Mouse (Mus musculus) stomach, postnatal 0 days (tissue): ENCODE measurements around the gene Zfp626. TPM values are rescaled to one million over a fixed set of nuclear protein-coding genes. Genes with fewer than 3 reads are reported as not detected.
A peak's percentile ranks its signal among the peaks of the same experiment; 100 is the strongest.
"Not testable (repeated sequence)": the region's sequence is repeated elsewhere in the genome, so short reads cannot be mapped to it uniquely, and the experiment has no call there.

Source experiments
- ATAC-seq: fragments of 200-750 bp; cut with Nextera tagmentation; 2 replicates; pipeline ENCODE4 v1.8.0; 2017; ENCODE audit not compliant: low FRiP score, low TSS enrichment
- DNase-seq: peaks from one replicate; pipeline ENCODE4 v3.0.0-alpha.2; 2016; ENCODE audit warnings: low spot score
- H3K27ac ChIP-seq: fragments of 300-500 bp; sonication (generic); replicated peaks from 2 replicates; pipeline ENCODE4 v1.5.1; 2014; ENCODE audit warnings: mild to moderate bottlenecking, control low read depth
- H3K27me3 ChIP-seq: fragments of 300-500 bp; sonication (generic); 2 replicates; pipeline ENCODE4 v1.6.1; 2014; ENCODE audit warnings: low read length; ENCODE audit not compliant: control insufficient read depth, insufficient read depth
- H3K36me3 ChIP-seq: fragments of 300-500 bp; sonication (generic); 2 replicates; pipeline ENCODE4 v1.6.1; 2014; ENCODE audit warnings: low read length, mixed read lengths; ENCODE audit not compliant: control insufficient read depth, insufficient read depth
- H3K4me1 ChIP-seq: fragments of 300-500 bp; sonication (generic); replicated peaks from 2 replicates; pipeline ENCODE4 v1.6.1; 2014; ENCODE audit warnings: antibody characterized with exemption; ENCODE audit not compliant: control insufficient read depth, insufficient read depth
- H3K4me2 ChIP-seq: fragments of 300-500 bp; sonication (generic); replicated peaks from 2 replicates; pipeline ENCODE4 v1.6.1; 2014; ENCODE audit warnings: low read depth, mild to moderate bottlenecking, control low read depth, moderate library complexity
- H3K4me3 ChIP-seq: fragments of 300-500 bp; sonication (generic); 2 replicates; pipeline ENCODE4 v1.5.1; 2014; ENCODE audit warnings: low read depth, low read length, control low read depth
- H3K9ac ChIP-seq: fragments of 300-500 bp; sonication (generic); 2 replicates; pipeline ENCODE4 v1.6.1; 2014; ENCODE audit warnings: mild to moderate bottlenecking, low read length, control low read depth, mixed read lengths
- H3K9me3 ChIP-seq: fragments of 300-500 bp; sonication (generic); 2 replicates; pipeline ENCODE4 v1.6.1; 2016; ENCODE audit warnings: low read length; ENCODE audit not compliant: control insufficient read depth
- CTCF ChIP-seq: IDR thresholded peaks from 2 replicates; pipeline ENCODE4 v1.5.1; 2016; ENCODE audit warnings: antibody characterized with exemption, low read depth, mild to moderate bottlenecking, moderate library complexity
- EP300 ChIP-seq: optimal IDR thresholded peaks from 2 replicates; pipeline ENCODE3; 2016; ENCODE audit warnings: antibody characterized with exemption
- WGBS: fragments of 180-500 bp; shearing (Covaris S2); extraction: QIAGEN DNeasy Blood & Tissue Kit; methylation state at CpG from one replicate; pipeline ENCODE4 v1.1.7; 2014; 5-methylcytosine and 5-hydroxymethylcytosine counted together
- polyA plus RNA-seq: library from polyadenylated mRNA; unstranded; fragments of >200 nt; fragmentation: Nextera tagmentation; extraction: Ambion mirVana; gene quantifications from 2 replicates; pipeline ENCODE4 v1.2.1, GENCODE M21; 2015

Zfp626 gene
- polyA plus RNA-seq: 1.3 and 1.6 TPM in 2 replicates

DNA sequence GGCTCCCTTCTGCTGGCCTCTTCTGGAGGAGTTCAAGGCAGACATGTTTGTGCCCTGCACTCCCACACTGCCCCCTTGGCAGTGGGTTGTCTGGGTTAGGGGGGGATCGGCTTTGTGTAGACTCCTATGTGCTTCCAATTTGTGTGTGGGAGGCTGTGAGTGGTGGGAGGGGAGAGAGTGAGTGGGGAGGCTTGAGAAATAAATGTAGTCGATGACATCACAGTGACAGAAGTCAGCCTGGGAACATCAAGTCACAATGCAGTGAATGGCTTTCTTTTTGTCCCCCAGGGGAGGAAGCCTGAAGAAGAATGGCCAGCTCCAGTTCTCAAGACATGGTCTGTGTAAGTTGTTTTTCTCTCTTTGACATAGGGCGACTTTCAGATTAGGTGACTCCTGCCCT lies at the start of gene Zfp626:
Zfp626 (plus strand) TSS at position 301 of the 400 bp plus-strand sequence.
- H3K36me3 ChIP-seq, DNase-seq, H3K9me3 ChIP-seq, H3K27me3 ChIP-seq, H3K4me3 ChIP-seq, H3K9ac ChIP-seq, H3K27ac ChIP-seq, ATAC-seq, H3K4me2 ChIP-seq, H3K4me1 ChIP-seq: not testable (repeated sequence)
- WGBS: 92% methylated on average over 3 of the region's 3 CpGs

DNA sequence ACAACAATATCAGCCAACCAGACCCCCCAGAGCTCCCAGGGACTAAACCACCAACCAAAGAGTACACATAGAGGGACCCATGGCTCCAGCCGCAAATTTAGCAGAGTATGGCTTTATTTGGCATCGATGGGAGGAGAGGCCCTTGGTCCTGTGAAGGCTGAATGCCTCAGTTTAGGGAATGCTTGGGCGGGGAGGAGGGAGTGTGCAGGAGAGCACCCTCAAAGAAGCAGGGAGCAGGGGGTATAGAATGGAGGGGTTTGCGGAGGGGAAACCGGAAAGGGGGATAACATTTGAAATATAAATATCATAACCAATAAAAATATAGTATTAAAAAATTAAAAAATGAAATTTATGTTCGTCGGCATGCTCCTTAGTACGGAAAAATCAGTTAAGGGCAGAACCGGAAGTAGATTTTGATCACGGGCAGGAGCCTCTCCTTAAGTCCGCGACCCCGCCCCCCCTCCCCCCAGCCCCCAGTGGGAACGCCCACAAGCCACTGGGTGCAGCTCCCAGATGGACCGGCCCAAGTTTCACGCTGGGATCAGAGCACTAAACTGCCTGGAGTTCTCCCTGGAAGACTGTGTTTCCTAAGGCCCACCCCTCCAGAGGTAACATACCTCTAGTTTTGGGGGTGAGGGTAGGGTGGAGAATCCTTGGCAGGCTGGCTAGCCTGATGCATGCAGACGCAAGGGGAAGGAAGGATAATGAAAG lies 41.7 kb upstream of the Zfp626 start:
- TF ChIP-seq EP300 (no peak), CTCF (no peak)
- H3K4me3 ChIP-seq: peak overlapping the region; percentile 29
- no peaks in the 10 kb centered on the region for H3K27me3 ChIP-seq
- H3K36me3 ChIP-seq: no peaks in the 10 kb centered on the region
- H3K4me1 ChIP-seq: no peaks in the 10 kb centered on the region
- ATAC-seq: peak; percentile 53; the same call in 1 of the 2 replicates
- DNase-seq: peak; percentile 19
- peak overlapping the region; percentile 52 for H3K4me2 ChIP-seq
- no peaks in the 10 kb centered on the region for H3K9me3 ChIP-seq
- peak overlapping the region; percentile 53; the same call in 1 of the 2 replicates for H3K9ac ChIP-seq
- WGBS: 7% methylated on average over 17 of the region's 17 CpGs
- no peak overlapping the region for H3K27ac ChIP-seq

DNA sequence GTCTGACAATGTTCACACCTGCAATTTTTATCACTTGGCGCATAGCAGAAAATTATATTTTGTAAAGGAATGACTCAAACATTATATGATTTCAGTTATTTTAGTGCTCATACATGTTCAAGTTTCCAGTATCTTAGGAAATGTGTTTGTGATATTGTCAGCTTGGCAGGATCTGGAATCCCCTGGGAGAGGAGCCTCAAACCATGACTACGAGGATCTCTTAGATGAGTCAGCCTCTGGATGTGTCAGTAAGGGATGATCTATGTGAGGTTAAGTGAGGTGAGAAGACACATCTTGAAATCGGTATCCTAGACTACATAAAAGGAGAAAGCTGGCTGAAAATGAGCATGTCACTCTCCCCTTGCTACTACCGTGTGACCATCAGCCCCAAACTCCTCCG lies 17.7 kb upstream of the Zfp626 start:
- no peak for DNase-seq
- no peak overlapping the region for H3K27ac ChIP-seq
- TF ChIP-seq EP300 (no peak), CTCF (no peak)
- H3K9ac ChIP-seq: no peak overlapping the region
- H3K36me3 ChIP-seq: no peaks in the 10 kb centered on the region
- ATAC-seq: no peak
- no peak overlapping the region for H3K4me2 ChIP-seq
- H3K9me3 ChIP-seq: no peaks in the 10 kb centered on the region
- no peak overlapping the region for H3K4me3 ChIP-seq
- H3K4me1 ChIP-seq: no peaks in the 10 kb centered on the region
- WGBS: 81% methylated on average over 5 of the region's 5 CpGs
- H3K27me3 ChIP-seq: no peaks in the 10 kb centered on the region

DNA sequence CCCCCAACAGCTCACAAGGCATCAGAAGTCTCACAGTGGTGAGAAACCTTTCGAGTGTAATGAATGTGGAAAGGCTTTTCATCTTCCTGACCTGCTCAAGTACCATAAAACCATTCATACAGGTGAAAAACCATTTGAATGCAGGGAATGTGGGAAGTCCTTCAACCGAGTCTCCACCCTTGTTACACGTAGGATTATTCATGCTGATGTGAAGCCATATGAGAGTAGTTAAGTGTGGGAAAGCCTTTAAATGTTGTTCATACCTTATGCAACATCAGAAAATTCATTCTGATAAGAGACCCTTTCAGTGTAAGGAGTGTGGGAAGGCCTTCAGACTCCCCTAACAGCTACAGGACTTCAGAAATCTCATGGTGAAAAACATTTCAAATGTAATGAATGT lies 13.1 kb upstream of the Zfp626 start:
- H3K4me2 ChIP-seq, ATAC-seq, H3K9ac ChIP-seq, H3K36me3 ChIP-seq, H3K9me3 ChIP-seq, H3K27ac ChIP-seq, DNase-seq, H3K4me3 ChIP-seq, H3K27me3 ChIP-seq, H3K4me1 ChIP-seq: not testable (repeated sequence)
- WGBS: 52% methylated on average over 3 of the region's 3 CpGs

DNA sequence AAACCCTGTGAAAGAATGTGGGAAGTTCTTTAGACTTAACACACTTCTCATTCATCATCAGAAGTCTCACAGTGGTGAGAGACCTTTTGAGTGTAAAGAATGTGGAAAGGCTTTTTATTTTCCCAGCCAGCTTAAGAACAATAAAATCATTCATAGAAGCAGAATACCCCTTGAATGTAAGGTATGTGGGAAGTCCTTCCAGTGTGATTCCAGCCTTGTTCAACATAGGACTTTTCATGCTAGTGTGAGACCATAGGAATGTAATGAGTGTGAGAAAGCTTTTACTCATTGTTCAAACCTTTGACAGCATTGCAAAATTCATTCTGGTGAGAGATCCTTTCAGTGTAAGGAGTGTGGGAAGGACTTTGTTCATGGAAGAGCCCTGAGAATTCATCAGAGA lies 12.4 kb upstream of the Zfp626 start:
- DNase-seq: no peak
- TF ChIP-seq EP300 (no peak), CTCF (no peak)
- Histone ChIP-seq H3K9me3 (no peaks in the 10 kb centered on the region), H3K4me2 (no peak overlapping the region), H3K36me3 (no peaks in the 10 kb centered on the region), H3K27ac (no peak overlapping the region), H3K9ac (no peak overlapping the region), H3K4me1 (no peaks in the 10 kb centered on the region), H3K27me3 (no peaks in the 10 kb centered on the region), H3K4me3 (no peak overlapping the region)
- no peak for ATAC-seq

DNA sequence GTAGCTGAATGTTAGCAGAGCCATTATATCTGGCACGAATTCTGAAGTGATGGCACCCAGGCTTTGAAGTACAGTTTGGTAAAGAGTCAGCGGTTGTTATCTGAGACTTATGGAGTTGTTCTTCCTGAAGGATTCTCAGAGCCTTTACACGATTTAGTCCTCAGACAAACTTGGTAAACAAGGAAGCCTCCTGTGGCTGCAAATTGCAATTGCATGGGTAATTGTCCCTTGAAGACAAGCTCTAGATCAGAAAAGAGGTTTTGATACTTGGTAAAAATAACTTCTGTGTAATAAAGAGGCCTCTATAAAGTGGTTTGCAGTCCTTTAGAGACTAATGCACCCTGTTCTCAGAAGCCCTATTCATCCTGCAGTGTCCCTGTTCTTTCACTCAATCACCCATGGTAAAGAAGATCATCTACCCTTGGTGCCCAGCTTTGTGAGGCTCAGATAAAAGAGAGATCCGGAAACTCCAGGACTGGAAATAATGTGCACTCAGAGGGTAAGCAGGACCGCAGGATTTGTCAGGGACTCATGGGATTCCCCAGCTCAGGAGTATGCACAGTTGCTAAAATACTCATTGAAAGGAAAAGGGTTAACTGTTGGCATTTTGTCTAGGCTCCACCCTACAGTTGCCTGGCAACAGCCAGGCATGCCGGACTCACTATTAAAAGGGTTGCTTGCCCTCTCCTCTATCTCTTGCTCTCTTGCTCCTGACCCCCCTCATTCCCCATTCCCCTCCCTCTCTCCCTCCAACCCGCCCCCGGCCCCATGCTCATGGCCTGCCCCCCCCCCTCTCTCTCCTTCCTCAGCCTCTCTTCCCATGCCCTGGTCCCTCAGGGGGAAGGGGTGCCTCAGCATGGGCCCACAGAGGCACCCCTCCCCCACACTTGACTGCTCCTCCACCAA lies 8.8 kb upstream of the Zfp626 start:
- Histone ChIP-seq H3K36me3 (no peaks in the 10 kb centered on the region), H3K4me3 (no peak overlapping the region), H3K27me3 (no peaks in the 10 kb centered on the region), H3K4me2 (no peak overlapping the region), H3K9me3 (no peaks in the 10 kb centered on the region), H3K9ac (no peak overlapping the region), H3K27ac (no peak overlapping the region), H3K4me1 (no peaks in the 10 kb centered on the region)
- DNase-seq: peak; percentile 23
- TF ChIP-seq CTCF: peak; percentile 49
- TF ChIP-seq EP300: no peak
- ATAC-seq: no peak
- WGBS: 29% methylated on average over 8 of the region's 8 CpGs
